Mouse (Mus musculus): ENCODE results near the gene Hspa12b. TPM values are rescaled to one million over a fixed set of nuclear protein-coding genes. Genes with fewer than 3 reads are reported as not detected.

Gene Hspa12b
- total and polyA plus RNA-seq, 2 experiments from 2014 or later, result 3.3 to 11.2 TPM

DNA sequence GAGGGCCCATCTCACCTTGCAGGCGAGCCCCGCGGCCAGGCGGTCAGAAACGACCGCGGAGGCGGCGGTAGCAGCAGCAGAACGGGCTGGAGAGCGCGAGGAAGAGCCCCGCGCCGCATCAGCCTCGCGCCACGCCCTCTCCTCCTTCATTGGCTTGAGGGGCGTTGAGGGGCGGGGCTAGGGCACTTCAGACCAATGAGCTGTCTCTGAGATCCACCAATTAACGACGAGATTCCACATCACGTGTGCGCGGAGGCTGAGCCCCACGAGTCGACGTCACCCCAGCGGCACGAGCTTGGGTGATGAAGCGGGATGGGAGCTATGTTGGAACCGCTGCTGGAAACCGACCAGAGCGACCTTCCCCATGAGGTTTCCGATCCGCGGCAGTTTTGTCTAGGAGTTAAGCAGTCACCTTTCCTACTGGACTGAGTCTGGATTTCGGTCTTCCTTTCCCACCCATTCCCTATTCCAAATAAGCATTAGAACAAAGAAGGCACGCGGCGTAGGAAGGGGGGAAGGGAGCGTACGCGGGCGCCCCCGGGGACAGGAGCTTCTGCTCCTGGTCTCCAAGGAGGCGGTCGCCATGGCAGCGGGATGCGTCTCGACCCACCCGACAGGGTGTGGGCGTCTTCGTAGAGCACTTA is 33.0 kb downstream of the Hspa12b start, which contains the start of gene 1700037H04Rik:
Gene 1700037H04Rik, minus strand, starts transcription at position 144 of the 644 bp plus-strand sequence.
- Histone ChIP-seq H3K4me1 (ENCODE audit: insufficient read depth, low read length) (peaks cover 13% of the 10 kb centered on the region), H3K4me3 (ENCODE audit: low read length) (peak within 1 kb of the TSS; percentile 62), H3K9ac (replicated peaks; ENCODE audit: low read length) (peak within 1 kb of the TSS; percentile 82), H3K36me3 (ENCODE audit: insufficient read depth, low read length) (no peaks in the 10 kb centered on the region; the same call in 1 of the 2 replicates), H3K4me2 (ENCODE audit: low read depth, low read length) (peak within 1 kb of the TSS; percentile 93), H3K27ac (peak within 1 kb of the TSS; percentile 83), H3K27me3 (ENCODE audit: insufficient read depth, low read length) (no peaks in the 10 kb centered on the region), H3K9me3 (ENCODE audit: low read length) (no peaks in the 10 kb centered on the region)
- ATAC-seq (peak; percentile 98), DNase-seq (ENCODE audit: low spot score) (peak; percentile 99)
- under 1% methylated on average over 54 of the region's 54 CpGs for WGBS
- TF ChIP-seq CTCF (IDR thresholded peaks at IDR 0.05; ENCODE audit: low read depth), result no peak

- under 1% methylated on average over 17 of the region's 17 CpGs for WGBS
- H3K36me3 ChIP-seq (ENCODE audit: insufficient read depth, low read length), result no peaks in the 10 kb centered on the region
- TF ChIP-seq CTCF (IDR thresholded peaks at IDR 0.05; ENCODE audit: low read depth), result peak; percentile 49
- H3K4me2 ChIP-seq (ENCODE audit: low read depth, low read length), result peak overlapping the region; percentile 93
- H3K27me3 ChIP-seq (ENCODE audit: insufficient read depth, low read length), result no peaks in the 10 kb centered on the region
- peak overlapping the region; percentile 82 for H3K9ac ChIP-seq (replicated peaks; ENCODE audit: low read length)
- no peak for ATAC-seq
- peak; percentile 53 for DNase-seq (ENCODE audit: low spot score)
- H3K9me3 ChIP-seq (ENCODE audit: low read length), result no peaks in the 10 kb centered on the region
- peak overlapping the region; percentile 83 for H3K27ac ChIP-seq
- H3K4me3 ChIP-seq (ENCODE audit: low read length), result peak overlapping the region; percentile 62
- H3K4me1 ChIP-seq (ENCODE audit: insufficient read depth, low read length), result peaks cover 13% of the 10 kb centered on the region
These were observed 33.6 kb downstream of the Hspa12b start for GRCm38 (mm10) chr2:131160671-131161111.

DNA sequence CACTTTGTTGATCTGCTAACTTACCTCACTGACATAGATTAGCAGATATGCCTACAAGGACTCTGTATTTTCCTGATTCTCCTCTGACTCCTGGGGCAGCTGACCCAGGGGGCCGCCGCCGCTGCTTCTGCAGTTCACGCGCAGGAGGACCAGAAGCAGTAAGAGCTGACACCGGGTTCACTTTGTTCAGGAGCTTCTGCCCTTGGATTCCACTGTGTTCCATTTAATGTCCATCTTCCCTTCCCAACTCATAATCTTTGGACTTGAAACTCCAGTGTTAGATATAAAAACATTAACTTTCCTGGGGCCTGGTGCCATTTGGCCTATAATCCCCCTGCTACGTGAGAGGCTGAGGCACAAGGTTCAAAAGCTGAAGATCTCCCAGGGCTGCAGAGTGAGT is 36.8 kb downstream of the Hspa12b start:
- no peak overlapping the region for H3K4me2 ChIP-seq (ENCODE audit: low read depth, low read length)
- DNase-seq (ENCODE audit: low spot score) (no peak), ATAC-seq (no peak)
- H3K4me3 ChIP-seq (ENCODE audit: low read length), result no peak overlapping the region
- H3K36me3 ChIP-seq (ENCODE audit: insufficient read depth, low read length), result no peaks in the 10 kb centered on the region
- 79% methylated on average over 7 of the region's 7 CpGs for WGBS
- H3K9ac ChIP-seq (replicated peaks; ENCODE audit: low read length), result no peak overlapping the region
- TF ChIP-seq CTCF (IDR thresholded peaks at IDR 0.05; ENCODE audit: low read depth), result no peak
- H3K27ac ChIP-seq, result no peak overlapping the region
- no peaks in the 10 kb centered on the region for H3K27me3 ChIP-seq (ENCODE audit: insufficient read depth, low read length)
- H3K4me1 ChIP-seq (ENCODE audit: insufficient read depth, low read length), result no peaks in the 10 kb centered on the region
- H3K9me3 ChIP-seq (ENCODE audit: low read length), result no peaks in the 10 kb centered on the region

DNA sequence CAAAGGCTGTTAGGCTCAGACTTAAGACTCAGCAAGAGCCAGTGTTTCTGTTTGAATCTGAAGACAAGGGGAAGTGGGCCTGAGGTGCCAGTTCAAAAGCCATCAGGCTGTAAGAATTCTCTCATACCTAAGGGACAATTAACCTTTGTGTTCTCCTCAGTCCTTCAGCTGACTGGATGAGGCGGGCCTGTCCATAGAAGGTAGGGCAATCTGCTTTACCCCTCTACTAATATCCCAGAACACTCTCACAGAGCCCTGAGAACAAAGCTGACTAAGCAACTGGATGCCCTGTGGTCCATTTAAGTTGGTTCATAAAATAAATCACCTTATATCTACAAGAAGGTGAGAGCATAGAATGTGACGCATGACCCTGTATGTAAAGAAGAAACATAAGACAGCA is 39.1 kb downstream of the Hspa12b start:
- ATAC-seq (no peak), DNase-seq (ENCODE audit: low spot score) (no peak)
- Histone ChIP-seq H3K4me3 (ENCODE audit: low read length) (no peak overlapping the region), H3K27ac (no peak overlapping the region), H3K27me3 (ENCODE audit: insufficient read depth, low read length) (no peaks in the 10 kb centered on the region), H3K4me2 (ENCODE audit: low read depth, low read length) (no peak overlapping the region), H3K9ac (replicated peaks; ENCODE audit: low read length) (no peak overlapping the region), H3K9me3 (ENCODE audit: low read length) (no peaks in the 10 kb centered on the region), H3K4me1 (ENCODE audit: insufficient read depth, low read length) (no peaks in the 10 kb centered on the region), H3K36me3 (ENCODE audit: insufficient read depth, low read length) (no peaks in the 10 kb centered on the region)
- WGBS, result 85% methylated on average over 2 of the region's 2 CpGs
- TF ChIP-seq CTCF (IDR thresholded peaks at IDR 0.05; ENCODE audit: low read depth), result no peak

GRCm38 (mm10) chr2:131167984-131168383 is 40.9 kb downstream of the Hspa12b start:
- H3K9me3 ChIP-seq (ENCODE audit: low read length), result no peaks in the 10 kb centered on the region
- H3K4me2 ChIP-seq (ENCODE audit: low read depth, low read length), result no peak overlapping the region
- TF ChIP-seq CTCF (IDR thresholded peaks at IDR 0.05; ENCODE audit: low read depth), result no peak
- 89% methylated on average over 6 of the region's 6 CpGs for WGBS
- H3K27me3 ChIP-seq (ENCODE audit: insufficient read depth, low read length), result 0 out of 2 replicates have a peak, but pooled peaks cover 8% of the 10 kb centered on the region
- H3K9ac ChIP-seq (replicated peaks; ENCODE audit: low read length), result no peak overlapping the region
- H3K4me1 ChIP-seq (ENCODE audit: insufficient read depth, low read length), result no peaks in the 10 kb centered on the region
- no peaks in the 10 kb centered on the region for H3K36me3 ChIP-seq (ENCODE audit: insufficient read depth, low read length)
- no peak overlapping the region for H3K4me3 ChIP-seq (ENCODE audit: low read length)
- H3K27ac ChIP-seq, result no peak overlapping the region
- DNase-seq (ENCODE audit: low spot score) (no peak), ATAC-seq (no peak)

- 67% methylated on average over 1 of the region's 1 CpGs for WGBS
- TF ChIP-seq CTCF (IDR thresholded peaks at IDR 0.05; ENCODE audit: low read depth), result no peak
- no peak for DNase-seq (ENCODE audit: low spot score)
- H3K4me2 ChIP-seq (ENCODE audit: low read depth, low read length), result no peak overlapping the region
- no peaks in the 10 kb centered on the region for H3K36me3 ChIP-seq (ENCODE audit: insufficient read depth, low read length)
- H3K27ac ChIP-seq, result no peak overlapping the region
- H3K27me3 ChIP-seq (ENCODE audit: insufficient read depth, low read length), result 0 out of 2 replicates have a peak, but pooled peaks cover 8% of the 10 kb centered on the region
- no peak overlapping the region for H3K9ac ChIP-seq (replicated peaks; ENCODE audit: low read length)
- no peak for ATAC-seq
- no peaks in the 10 kb centered on the region for H3K4me1 ChIP-seq (ENCODE audit: insufficient read depth, low read length)
- H3K4me3 ChIP-seq (ENCODE audit: low read length), result no peak overlapping the region
- no peaks in the 10 kb centered on the region for H3K9me3 ChIP-seq (ENCODE audit: low read length)
These were observed 41.8 kb downstream of the Hspa12b start for GRCm38 (mm10) chr2:131168914-131169313.

DNA sequence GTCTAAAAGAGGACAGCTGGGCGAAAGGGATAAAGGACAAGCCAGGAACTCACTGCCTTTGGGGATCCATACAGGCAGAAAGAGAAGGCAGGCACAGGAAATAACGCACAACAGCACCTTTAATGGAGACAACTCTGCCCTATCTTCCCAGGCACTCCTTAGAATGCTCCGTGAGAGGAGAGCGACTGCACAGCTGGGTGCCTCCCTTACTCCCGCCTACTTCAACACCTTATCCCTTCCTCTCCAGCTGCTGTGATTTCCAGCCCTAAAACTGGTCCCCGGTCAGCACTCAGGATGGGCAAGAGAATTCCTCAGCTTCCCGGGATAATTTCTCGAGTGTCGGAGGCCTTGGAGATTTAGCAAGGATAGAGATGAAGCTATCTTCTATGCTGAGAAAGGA is 43.9 kb downstream of the Hspa12b start:
- WGBS, result 35% methylated on average over 9 of the region's 9 CpGs
- no peak overlapping the region for H3K4me3 ChIP-seq (ENCODE audit: low read length)
- no peak for DNase-seq (ENCODE audit: low spot score)
- peak overlapping the region; percentile 16 for H3K4me2 ChIP-seq (ENCODE audit: low read depth, low read length)
- ATAC-seq, result no peak
- peaks cover 4% of the 10 kb centered on the region for H3K4me1 ChIP-seq (ENCODE audit: insufficient read depth, low read length)
- no peaks in the 10 kb centered on the region for H3K36me3 ChIP-seq (ENCODE audit: insufficient read depth, low read length)
- no peaks in the 10 kb centered on the region for H3K9me3 ChIP-seq (ENCODE audit: low read length)
- no peak for TF ChIP-seq CTCF (IDR thresholded peaks at IDR 0.05; ENCODE audit: low read depth)
- no peak overlapping the region; the same call in 1 of the 2 replicates for H3K9ac ChIP-seq (replicated peaks; ENCODE audit: low read length)
- H3K27ac ChIP-seq, result no peak overlapping the region
- 0 out of 2 replicates have a peak, but pooled peaks cover 8% of the 10 kb centered on the region for H3K27me3 ChIP-seq (ENCODE audit: insufficient read depth, low read length)

All from hindbrain, postnatal 0 days (tissue).